Mouse (Mus musculus) mesoderm, embryonic 11.5 days (tissue): ENCODE measurements at regions not wholly inside any gene's neighbourhood (a gene's known extent, or its start where the extent isn't known, plus 50 kb on each side); places are given as distances from the start of the nearest gene placed in this dataset.
"Not testable (repeated sequence)": the region's sequence is repeated elsewhere in the genome, so short reads cannot be mapped to it uniquely, and the experiment has no call there.

Experiments
- DNase-seq: peaks from one replicate; pipeline ENCODE4 v3.0.0-alpha.2; 2012; ENCODE audit warnings: low read depth, low spot score

- DNase-seq, result no peak
Measured at GRCm38 (mm10) chr5:148776796-148777659, 152.1 kb downstream of the Katnal1 start.

- DNase-seq, result no peak
Measured at GRCm38 (mm10) chr5:148775232-148775631, 153.9 kb downstream of the Katnal1 start.

- no peak for DNase-seq
Measured at GRCm38 (mm10) chr5:148774446-148774845, 154.7 kb downstream of the Katnal1 start.

- DNase-seq, result no peak
Measured at GRCm38 (mm10) chr5:148769452-148769851, 159.7 kb downstream of the Katnal1 start.

- no peak for DNase-seq
Measured at GRCm38 (mm10) chr5:148768346-148768745, 160.8 kb downstream of the Katnal1 start.

GRCm38 (mm10) chr5:148765993-148766392 is 163.1 kb downstream of the Katnal1 start:
- no peak for DNase-seq

GRCm38 (mm10) chr5:148760108-148760507 is 169.0 kb downstream of the Katnal1 start:
- DNase-seq, result no peak

GRCm38 (mm10) chr5:148758786-148759185 is 170.3 kb downstream of the Katnal1 start:
- DNase-seq, result no peak

- no peak for DNase-seq
Measured at GRCm38 (mm10) chr5:148757715-148758114, 171.4 kb downstream of the Katnal1 start.

GRCm38 (mm10) chr5:148757236-148757635 is 171.9 kb downstream of the Katnal1 start:
- DNase-seq, result no peak

GRCm38 (mm10) chr5:148756246-148756930 is 172.7 kb downstream of the Katnal1 start:
- DNase-seq, result no peak

GRCm38 (mm10) chr5:148755807-148756206 is 173.3 kb downstream of the Katnal1 start:
- DNase-seq, result no peak

GRCm38 (mm10) chr5:148754896-148755295 is 174.2 kb downstream of the Katnal1 start:
- no peak for DNase-seq

GRCm38 (mm10) chr5:148754363-148754762 is 174.8 kb downstream of the Katnal1 start:
- DNase-seq, result no peak

GRCm38 (mm10) chr5:148753457-148753856 is 175.7 kb downstream of the Katnal1 start:
- no peak for DNase-seq

- no peak for DNase-seq
Measured at GRCm38 (mm10) chr5:148751980-148752379, 177.1 kb downstream of the Katnal1 start.

GRCm38 (mm10) chr5:148750002-148750734 is 179.0 kb downstream of the Katnal1 start:
- DNase-seq, result no peak

- DNase-seq, result no peak
Measured at GRCm38 (mm10) chr5:148747972-148748764, 181.0 kb downstream of the Katnal1 start.

- no peak for DNase-seq
Measured at GRCm38 (mm10) chr5:148747549-148747948, 181.6 kb downstream of the Katnal1 start.

- DNase-seq, result not testable (repeated sequence)
Measured at GRCm38 (mm10) chr5:148746726-148747125, 182.4 kb downstream of the Katnal1 start.

GRCm38 (mm10) chr5:148744676-148745391 is 184.3 kb downstream of the Katnal1 start:
- no peak for DNase-seq
